Mouse (Mus musculus) hindlimb bud, embryonic 11.5 days (tissue): ENCODE data around the gene Wdpcp.

Experiments used
- DNase-seq: peaks from one replicate; pipeline ENCODE4 v3.0.0-alpha.2; 2012; ENCODE audit warnings: low read depth, low spot score; ENCODE audit errors: extremely low spot score

The Wdpcp gene

GRCm38 (mm10) chr11:21729961-21730360 lies 157.9 kb downstream of the Wdpcp start:
- no peak for DNase-seq

- no peak for DNase-seq
These were observed 163.2 kb downstream of the Wdpcp start for GRCm38 (mm10) chr11:21735272-21735671.

- DNase-seq = no peak
These were observed 177.5 kb downstream of the Wdpcp start for GRCm38 (mm10) chr11:21749487-21749886.

- DNase-seq = no peak
These were observed 191.2 kb downstream of the Wdpcp start for GRCm38 (mm10) chr11:21763201-21763600.

- no peak for DNase-seq
These were observed 216.8 kb downstream of the Wdpcp start for GRCm38 (mm10) chr11:21788831-21789230.

GRCm38 (mm10) chr11:21824941-21825340 lies 252.9 kb downstream of the Wdpcp start:
- DNase-seq = no peak

- no peak for DNase-seq
These were observed 254.5 kb downstream of the Wdpcp start for GRCm38 (mm10) chr11:21826521-21826920.

- DNase-seq = no peak
These were observed 275.0 kb downstream of the Wdpcp start for GRCm38 (mm10) chr11:21847040-21847439.

- no peak for DNase-seq
These were observed 292.0 kb downstream of the Wdpcp start for GRCm38 (mm10) chr11:21864000-21864399.

- no peak for DNase-seq
These were observed 292.5 kb downstream of the Wdpcp start for GRCm38 (mm10) chr11:21864516-21864915.

- DNase-seq = no peak
These were observed 296.6 kb downstream of the Wdpcp start for GRCm38 (mm10) chr11:21868675-21869074.

GRCm38 (mm10) chr11:21870863-21871262 lies 298.8 kb downstream of the Wdpcp start:
- no peak for DNase-seq

- no peak for DNase-seq
These were observed 299.7 kb downstream of the Wdpcp start for GRCm38 (mm10) chr11:21871728-21872127.

GRCm38 (mm10) chr11:21875077-21875476 lies 303.0 kb downstream of the Wdpcp start:
- no peak for DNase-seq

GRCm38 (mm10) chr11:21894696-21895095 lies 322.7 kb downstream of the Wdpcp start:
- no peak for DNase-seq

- DNase-seq = no peak
These were observed 350.5 kb downstream of the Wdpcp start for GRCm38 (mm10) chr11:21922531-21922930.
